ENCODE assay signal across 15 mouse cellular contexts in the genomic region with DNA sequence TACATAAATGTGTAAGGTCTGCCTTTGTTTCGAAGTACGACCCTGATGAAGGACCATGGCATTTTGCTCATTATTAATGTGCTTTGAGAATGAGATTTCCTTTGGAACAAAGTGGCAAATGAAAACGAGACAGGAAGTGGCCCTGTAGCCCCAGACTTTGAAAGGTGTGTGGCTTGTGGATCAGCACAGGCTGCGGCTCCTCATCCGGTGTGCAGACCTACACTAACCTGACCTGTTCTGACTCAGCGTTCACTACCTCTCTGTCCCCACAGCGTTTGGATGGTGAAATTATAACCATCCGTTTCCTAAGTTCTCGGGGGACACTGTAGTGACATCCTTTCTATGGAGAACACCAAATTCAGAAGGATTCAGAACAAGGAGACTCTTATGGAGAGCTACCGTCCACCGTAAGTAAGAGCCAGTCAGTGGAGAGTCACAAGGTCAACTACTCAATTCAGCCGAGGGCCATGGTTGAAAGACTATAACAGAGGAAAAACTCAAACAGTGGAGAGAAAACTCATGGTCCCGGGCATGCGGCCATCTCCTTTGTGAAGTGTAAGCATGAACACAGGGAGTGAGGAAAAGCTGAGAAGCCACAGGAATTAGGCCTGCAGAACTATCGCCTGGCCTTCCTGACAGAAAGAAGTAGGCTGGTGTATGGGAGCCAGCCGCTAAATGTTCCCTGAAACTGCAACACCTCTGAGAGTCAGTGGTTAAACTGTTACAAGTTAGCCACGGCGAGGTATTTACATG. TPM values are rescaled to one million over a fixed set of nuclear protein-coding genes. Genes with fewer than 3 reads are reported as not detected.
A peak's percentile ranks its signal among the peaks of the same experiment; 100 is the strongest.
DNase-seq lines count a peak whose midpoint lies in the region; ATAC-seq and TF ChIP-seq lines count a peak whose summit lies in the region.
"Had no signal": no experiment of that assay in that cellular context is flagged by ENCODE, and none has a peak within 500 bp of the region (broad histone marks: within the 10 kb centered on the region; RNA-seq: fewer than 3 reads in every experiment).

No protein-coding gene starts in this region.

- no peaks in the 10 kb centered on the region for H3K79me2 ChIP-seq in heart, adult 2 months (replicated peaks; ENCODE audit: control insufficient read depth, insufficient read depth, low read length)

- no peak for ATAC-seq in midbrain, postnatal 0 days (ENCODE audit: low FRiP score)
- no peak for ATAC-seq in midbrain, embryonic 16.5 days
- no peak for ATAC-seq in heart, embryonic 15.5 days (replicated peaks; ENCODE audit: insufficient number of reproducible peaks, insufficient read depth, low FRiP score, low read depth)
- ATAC-seq in monocyte, adult 5-6 weeks (replicated peaks; ENCODE audit: insufficient number of reproducible peaks, low FRiP score, low TSS enrichment, poor library complexity, severe bottlenecking), result no peak
- ATAC-seq: midbrain, embryonic 13.5 days had no signal

- TF ChIP-seq CTCF in heart, adult 2 months (IDR thresholded peaks at IDR 0.05), result no peak
- TF ChIP-seq CTCF in midbrain, postnatal 0 days (IDR thresholded peaks at IDR 0.05), result no peak
- TF ChIP-seq CTCF in small intestine, adult 2 months (IDR thresholded peaks at IDR 0.05; ENCODE audit: extremely low read depth, insufficient read length, insufficient replicate concordance, low read depth, low read length), result no peak

- no peak overlapping the region for H3K9ac ChIP-seq in heart, adult 2 months (ENCODE audit: low read depth, low read length)
- no peak overlapping the region for H3K9ac ChIP-seq in midbrain, postnatal 0 days (replicated peaks; ENCODE audit: low read length, poor library complexity, severe bottlenecking)
- H3K9ac ChIP-seq in midbrain, embryonic 16.5 days (ENCODE audit: low read depth, low read length), result no peak overlapping the region
- no peak overlapping the region for H3K9ac ChIP-seq in heart, embryonic 15.5 days
- H3K9ac ChIP-seq: embryonic facial prominence, embryonic 15.5 days; hindbrain, embryonic 12.5 days; liver, embryonic 15.5 days; midbrain, embryonic 13.5 days; neural tube, embryonic 13.5 days had no signal

- peak overlapping the region; percentile 55 for H3K27ac ChIP-seq in heart, adult 2 months
- no peak overlapping the region for H3K27ac ChIP-seq in midbrain, postnatal 0 days (ENCODE audit: low read depth, low read length)
- H3K27ac ChIP-seq in midbrain, embryonic 16.5 days (ENCODE audit: low read length), result no peak overlapping the region
- peak overlapping the region; percentile 70 for H3K27ac ChIP-seq in heart, embryonic 15.5 days
- peak overlapping the region; percentile 17; the same call in 1 of the 2 replicates for H3K27ac ChIP-seq in small intestine, adult 2 months (ENCODE audit: insufficient read depth, low read depth, low read length)
- H3K27ac ChIP-seq: embryonic facial prominence, embryonic 15.5 days; hindbrain, embryonic 12.5 days; liver, embryonic 15.5 days; midbrain, embryonic 13.5 days; neural tube, embryonic 13.5 days had no signal

- H3K4me2 ChIP-seq in midbrain, postnatal 0 days (ENCODE audit: low read depth, low read length, poor library complexity, severe bottlenecking), result no peak overlapping the region
- H3K4me2 ChIP-seq in midbrain, embryonic 16.5 days (ENCODE audit: low read length), result no peak overlapping the region
- H3K4me2 ChIP-seq in heart, embryonic 15.5 days, result no peak overlapping the region
- H3K4me2 ChIP-seq: embryonic facial prominence, embryonic 15.5 days; hindbrain, embryonic 12.5 days; liver, embryonic 15.5 days; midbrain, embryonic 13.5 days; neural tube, embryonic 13.5 days had no signal

- 68% methylated on average over 18 of the region's 18 CpGs for WGBS in heart, adult 2 months
- WGBS in midbrain, postnatal 0 days, result 87% methylated on average over 18 of the region's 18 CpGs
- 87% methylated on average over 18 of the region's 18 CpGs for WGBS in midbrain, embryonic 16.5 days
- 70% methylated on average over 18 of the region's 18 CpGs for WGBS in heart, embryonic 15.5 days
- WGBS in small intestine, adult 2 months, result 73% methylated on average over 18 of the region's 18 CpGs

- peaks cover 18% of the 10 kb centered on the region for H3K4me1 ChIP-seq in heart, adult 2 months (ENCODE audit: control insufficient read depth, insufficient read depth, low read length)
- no peaks in the 10 kb centered on the region for H3K4me1 ChIP-seq in midbrain, postnatal 0 days (ENCODE audit: insufficient read depth, low read length)
- H3K4me1 ChIP-seq in midbrain, embryonic 16.5 days (ENCODE audit: control insufficient read depth, insufficient read depth, low read length), result no peaks in the 10 kb centered on the region
- peaks cover 60% of the 10 kb centered on the region for H3K4me1 ChIP-seq in heart, embryonic 15.5 days (replicated peaks)
- peaks cover 10% of the 10 kb centered on the region for H3K4me1 ChIP-seq in small intestine, adult 2 months (ENCODE audit: control insufficient read depth, insufficient read depth, insufficient read length, low read length)
- H3K4me1 ChIP-seq: hindbrain, embryonic 12.5 days; midbrain, embryonic 13.5 days had no signal

- DNase-seq in heart, adult 2 months, result no peak
- DNase-seq in heart, adult 11 months, result no peak
- peak; percentile 20 for DNase-seq in midbrain, postnatal 0 days (ENCODE audit: low spot score)
- DNase-seq: cerebellum, postnatal 36 days; layer of hippocampus, adult 9-11 months; retina, postnatal 1 day had no signal

- intact Hi-C loops in heart, adult 2 months (cut with DNase I), result loop anchor here (5.0 kb wide), 1 partner anchor 98 kb away; no protein-coding TSS in a partner anchor

- no peaks in the 10 kb centered on the region for H3K36me3 ChIP-seq in heart, adult 2 months (ENCODE audit: control insufficient read depth, insufficient read depth, low read length)
- no peaks in the 10 kb centered on the region for H3K36me3 ChIP-seq in midbrain, postnatal 0 days (ENCODE audit: insufficient read depth, low read length)
- H3K36me3 ChIP-seq in midbrain, embryonic 16.5 days (ENCODE audit: control insufficient read depth, insufficient read depth, low read length), result no peaks in the 10 kb centered on the region
- no peaks in the 10 kb centered on the region for H3K36me3 ChIP-seq in heart, embryonic 15.5 days
- H3K36me3 ChIP-seq in small intestine, adult 2 months (ENCODE audit: control insufficient read depth, insufficient read depth, low read length), result no peaks in the 10 kb centered on the region
- H3K36me3 ChIP-seq: embryonic facial prominence, embryonic 15.5 days; hindbrain, embryonic 12.5 days; liver, embryonic 15.5 days; midbrain, embryonic 13.5 days; neural tube, embryonic 13.5 days had no signal

- TF ChIP-seq EP300 in heart, adult 2 months (IDR thresholded peaks at IDR 0.05; ENCODE audit: insufficient read depth, low read depth, low read length), result no peak

- no peaks in the 10 kb centered on the region for H3K9me3 ChIP-seq in midbrain, postnatal 0 days (ENCODE audit: low read length)
- no peaks in the 10 kb centered on the region for H3K9me3 ChIP-seq in midbrain, embryonic 16.5 days (replicated peaks; ENCODE audit: control insufficient read depth, low read length, poor library complexity, severe bottlenecking)
- H3K9me3 ChIP-seq in heart, embryonic 15.5 days (replicated peaks), result no peaks in the 10 kb centered on the region
- H3K9me3 ChIP-seq: embryonic facial prominence, embryonic 15.5 days; hindbrain, embryonic 12.5 days; liver, embryonic 15.5 days; midbrain, embryonic 13.5 days; neural tube, embryonic 13.5 days had no signal

- TF ChIP-seq POLR2A in heart, adult 2 months (IDR thresholded peaks at IDR 0.05; ENCODE audit: insufficient read depth, low read depth, low read length), result no peak
- TF ChIP-seq POLR2A in small intestine, adult 2 months (IDR thresholded peaks at IDR 0.05; ENCODE audit: low read depth, low read length), result no peak

- H3K27me3 ChIP-seq in heart, adult 2 months (ENCODE audit: control insufficient read depth, insufficient read depth, low read length), result no peaks in the 10 kb centered on the region
- H3K27me3 ChIP-seq in midbrain, postnatal 0 days (ENCODE audit: insufficient read depth, low read length), result no peaks in the 10 kb centered on the region
- no peaks in the 10 kb centered on the region for H3K27me3 ChIP-seq in midbrain, embryonic 16.5 days (ENCODE audit: control insufficient read depth, insufficient read depth, low read depth, low read length)
- H3K27me3 ChIP-seq in heart, embryonic 15.5 days, result no peaks in the 10 kb centered on the region
- no peaks in the 10 kb centered on the region for H3K27me3 ChIP-seq in small intestine, adult 2 months (ENCODE audit: control insufficient read depth, insufficient read depth, low read length)
- H3K27me3 ChIP-seq: embryonic facial prominence, embryonic 15.5 days; hindbrain, embryonic 12.5 days; liver, embryonic 15.5 days; neural tube, embryonic 13.5 days had no signal

- no peak overlapping the region for H3K4me3 ChIP-seq in heart, adult 2 months
- H3K4me3 ChIP-seq in midbrain, postnatal 0 days (ENCODE audit: low read depth, low read length), result no peak overlapping the region
- no peak overlapping the region for H3K4me3 ChIP-seq in midbrain, embryonic 16.5 days (ENCODE audit: low read depth, low read length)
- no peak overlapping the region for H3K4me3 ChIP-seq in heart, embryonic 15.5 days
- H3K4me3 ChIP-seq in small intestine, adult 2 months (ENCODE audit: low read depth, low read length), result no peak overlapping the region
- H3K4me3 ChIP-seq: embryonic facial prominence, embryonic 15.5 days; hindbrain, embryonic 12.5 days; liver, embryonic 15.5 days; midbrain, embryonic 13.5 days; neural tube, embryonic 13.5 days had no signal

RNA-seq across cellular contexts. Expression of gene Adrb1, which starts 42.6 kb away (rescaled TPM):
- 10 to 100 TPM; 18.0 to 28.4 TPM for total RNA-seq in heart, adult 2 months (2021)
- 18.3 and 20.5 TPM in 2 replicates for polyA plus RNA-seq in heart, adult 2 months (2012; rRNA removed)
- total RNA-seq in midbrain, postnatal 0 days (2014; rRNA removed), result 5.1 and 7.6 TPM in 2 replicates
- polyA plus RNA-seq in midbrain, postnatal 0 days (2015; fragmentation: Nextera tagmentation; extraction: Ambion mirVana), result 2.0 and 2.9 TPM in 2 replicates
- polyA plus RNA-seq in midbrain, embryonic 16.5 days (2015; fragmentation: Nextera tagmentation; extraction: Ambion mirVana), result 1.0 and 1.3 TPM in 2 replicates
- polyA plus RNA-seq in heart, embryonic 15.5 days (2015; fragmentation: Nextera tagmentation; extraction: Ambion mirVana), result 4.0 and 4.7 TPM in 2 replicates
- 3.1 and 3.7 TPM in 2 replicates for polyA plus RNA-seq in small intestine, adult 2 months (2012; rRNA removed)
- total RNA-seq in monocyte, adult 5-6 weeks (2017), result 12.4 to 20.2 TPM (median 15.5 TPM) in 3 replicates

Comparison
In these comparisons a context has a peak if more than half of its experiments do, and no peak if none do; other contexts are left out.
1. H3K27ac ChIP-seq: peak in heart, adult 2 months (single experiment), heart, embryonic 15.5 days (single experiment) and small intestine, adult 2 months (single experiment); none in midbrain, postnatal 0 days (single experiment) and midbrain, embryonic 16.5 days (single experiment).